Mouse (Mus musculus): ENCODE results near the gene Adamts18. TPM values are rescaled to one million over a fixed set of nuclear protein-coding genes. Genes with fewer than 3 reads are reported as not detected.

The Adamts18 gene
- polyA plus RNA-seq (2015; fragmentation: Illumina TruSeq; extraction: RNeasy Lipid Tissue Mini Kit (QIAGEN cat#74804); ENCODE audit: insufficient read depth, low replicate concordance), result not detected

GRCm38 (mm10) chr8:113848653-113849135, at the start of gene Adamts18:
Gene Adamts18, minus strand, starts transcription at chr8:113848738.

Other genes with a start within 250 kb of the Adamts18 start
- 16.7 TPM for gene Mon1b, start 213.2 kb downstream of the Adamts18 start, polyA plus RNA-seq (2015; fragmentation: Illumina TruSeq; extraction: RNeasy Lipid Tissue Mini Kit (QIAGEN cat#74804); ENCODE audit: insufficient read depth, low replicate concordance)
- not detected for gene Syce1l, start 205.5 kb downstream of the Adamts18 start, polyA plus RNA-seq (2015; fragmentation: Illumina TruSeq; extraction: RNeasy Lipid Tissue Mini Kit (QIAGEN cat#74804); ENCODE audit: insufficient read depth, low replicate concordance)

Data from spleen, adult 10 weeks (tissue).